Mouse (Mus musculus) CH12.LX (cell line): ENCODE results near the gene Mrps14. TPM values are rescaled to one million over a fixed set of nuclear protein-coding genes. Genes with fewer than 3 reads are reported as not detected.

Experiments used
- DNase-seq: peaks from one replicate; pipeline ENCODE4 v3.0.0-alpha.2; 2013; ENCODE audit errors: extremely low read depth
- H3K27ac ChIP-seq: 2 replicates; pipeline ENCODE4 v1.5.1; 2012; ENCODE audit warnings: low read depth, mild to moderate bottlenecking, control low read depth, moderate library complexity; ENCODE audit not compliant: insufficient read depth
- H3K27me3 ChIP-seq: replicated peaks from 2 replicates; pipeline ENCODE3; 2012; ENCODE audit warnings: inconsistent platforms
- H3K36me3 ChIP-seq, 2 experiments: replicated peaks in 1 of 2; 2 replicates each; pipeline versions ENCODE3 to v1.6.1; 2012; ENCODE audit warnings: inconsistent platforms in 1 of 2, low read length in 1 of 2, mild to moderate bottlenecking in 1 of 2, mixed read lengths in 1 of 2, moderate library complexity in 1 of 2; ENCODE audit not compliant: control insufficient read depth in 1 of 2, insufficient read depth in 1 of 2
- H3K4me1 ChIP-seq, 2 experiments: 2 replicates each; pipeline ENCODE4 v1.6.1; 2012; ENCODE audit warnings: inconsistent platforms in 1 of 2, moderate library complexity in 1 of 2; ENCODE audit not compliant: insufficient read depth in 2 of 2, control insufficient read depth in 1 of 2
- H3K4me2 ChIP-seq: 2 replicates; pipeline ENCODE4 v1.6.1; 2012; ENCODE audit warnings: low read depth, mild to moderate bottlenecking, control low read depth; ENCODE audit not compliant: poor library complexity, insufficient read depth, severe bottlenecking
- H3K4me3 ChIP-seq, 3 experiments: fragments of 150-350 bp in 1 of 3; sonication (generic) in 1 of 3; replicated peaks in 1 of 3; 2 replicates each; pipeline versions ENCODE3 to v1.5.1; 2011 to 2012; ENCODE audit warnings: low read depth in 2 of 3, low read length in 2 of 3, mild to moderate bottlenecking in 2 of 3, moderate library complexity in 2 of 3, control low read depth in 1 of 3, improper control_type of control experiment in 1 of 3, inconsistent platforms in 1 of 3, mixed read lengths in 1 of 3; ENCODE audit not compliant: poor library complexity in 1 of 3
- H3K79me2 ChIP-seq: replicated peaks from 2 replicates; pipeline ENCODE4 v1.6.1; 2012; ENCODE audit warnings: mild to moderate bottlenecking, moderate library complexity; ENCODE audit not compliant: control insufficient read depth, poor library complexity, insufficient read depth, severe bottlenecking; ENCODE audit errors: extremely low read depth
- H3K9ac ChIP-seq: 2 replicates; pipeline ENCODE4 v1.6.1; 2012; ENCODE audit warnings: low read depth, mild to moderate bottlenecking, control low read depth, moderate library complexity; ENCODE audit not compliant: insufficient read depth
- H3K9me3 ChIP-seq: replicated peaks from 2 replicates; pipeline ENCODE3; 2012; ENCODE audit warnings: low read length, inconsistent platforms, mixed read lengths
- BHLHE40 ChIP-seq: IDR thresholded peaks from 2 replicates; pipeline ENCODE4 v1.6.1; 2011; ENCODE audit warnings: mild to moderate bottlenecking, low read depth, low read length, improper control_type of control experiment
- CHD1 ChIP-seq: IDR thresholded peaks from 2 replicates; pipeline ENCODE4 v1.6.1; 2012; ENCODE audit warnings: low read depth, low read length, improper control_type of control experiment, inconsistent platforms
- CHD2 ChIP-seq: IDR thresholded peaks from 2 replicates; pipeline ENCODE4 v1.6.1; 2011; ENCODE audit warnings: low read length, improper control_type of control experiment
- CTCF ChIP-seq, 2 experiments: IDR thresholded peaks in 1 of 2; conservative IDR thresholded peaks in 1 of 2; 2 replicates each; pipeline ENCODE4 v1.5.1; 2011 to 2012; ENCODE audit warnings: low read depth in 2 of 2, low read length in 2 of 2, improper control_type of control experiment in 1 of 2, inconsistent platforms in 1 of 2, mild to moderate bottlenecking in 1 of 2, moderate library complexity in 1 of 2
- E2F4 ChIP-seq: IDR thresholded peaks from 2 replicates; pipeline ENCODE4 v1.6.1; 2011; ENCODE audit warnings: low read depth, low read length, improper control_type of control experiment; ENCODE audit not compliant: insufficient replicate concordance
- ELF1 ChIP-seq: IDR thresholded peaks from 2 replicates; pipeline ENCODE4 v1.6.1; 2014; ENCODE audit warnings: low read depth, mild to moderate bottlenecking, inconsistent platforms, low read length, improper control_type of control experiment
- EP300 ChIP-seq: IDR thresholded peaks from 2 replicates; pipeline ENCODE4 v1.6.1; 2011; ENCODE audit warnings: low read length, improper control_type of control experiment
- ETS1 ChIP-seq: conservative IDR thresholded peaks from 2 replicates; pipeline ENCODE4 v1.6.1; 2012; ENCODE audit warnings: low read depth, mild to moderate bottlenecking, inconsistent platforms, low read length, improper control_type of control experiment, moderate library complexity
- GABPA ChIP-seq: IDR thresholded peaks from 2 replicates; pipeline ENCODE4 v1.6.1; 2012; ENCODE audit warnings: low read depth, low read length, improper control_type of control experiment, inconsistent platforms; ENCODE audit not compliant: insufficient replicate concordance
- HCFC1 ChIP-seq: IDR thresholded peaks from 2 replicates; pipeline ENCODE4 v1.6.1; 2012; ENCODE audit warnings: low read depth, mild to moderate bottlenecking, inconsistent platforms, low read length, improper control_type of control experiment
- IRF4 ChIP-seq: IDR thresholded peaks from 2 replicates; pipeline ENCODE4 v1.6.1; 2014; ENCODE audit warnings: low read depth, mild to moderate bottlenecking, inconsistent platforms, low read length, improper control_type of control experiment
- JUN ChIP-seq: IDR thresholded peaks from 2 replicates; pipeline ENCODE4 v1.6.1; 2011; ENCODE audit warnings: low read depth, mild to moderate bottlenecking, low read length, improper control_type of control experiment, moderate library complexity; ENCODE audit not compliant: insufficient read depth
- JUND ChIP-seq: conservative IDR thresholded peaks from 2 replicates; pipeline ENCODE4 v1.6.1; 2011; ENCODE audit warnings: low read depth, low read length, improper control_type of control experiment
- KAT2A ChIP-seq: IDR thresholded peaks from 2 replicates; pipeline ENCODE4 v1.6.1; 2012; ENCODE audit warnings: low read length, improper control_type of control experiment, inconsistent platforms; ENCODE audit not compliant: insufficient replicate concordance
- MAFK ChIP-seq: IDR thresholded peaks from 2 replicates; pipeline ENCODE4 v1.6.1; 2011; ENCODE audit warnings: low read length, improper control_type of control experiment; ENCODE audit not compliant: insufficient replicate concordance
- MAX ChIP-seq: IDR thresholded peaks from 2 replicates; pipeline ENCODE4 v1.6.1; 2011; ENCODE audit warnings: low read length, improper control_type of control experiment
- MAZ ChIP-seq: IDR thresholded peaks from 2 replicates; pipeline ENCODE4 v1.6.1; 2012; ENCODE audit warnings: low read depth, mild to moderate bottlenecking, inconsistent platforms, low read length, improper control_type of control experiment, moderate library complexity
- MEF2A ChIP-seq: IDR thresholded peaks from 2 replicates; pipeline ENCODE4 v1.6.1; 2014; ENCODE audit warnings: low read depth, mild to moderate bottlenecking, inconsistent platforms, low read length, improper control_type of control experiment, borderline replicate concordance
- MXI1 ChIP-seq: IDR thresholded peaks from 2 replicates; pipeline ENCODE4 v1.6.1; 2011; ENCODE audit warnings: mild to moderate bottlenecking, low read depth, low read length, improper control_type of control experiment
- NELFE ChIP-seq: IDR thresholded peaks from 2 replicates; pipeline ENCODE4 v1.6.1; 2011; ENCODE audit warnings: low read depth, low read length, improper control_type of control experiment
- NRF1 ChIP-seq: IDR thresholded peaks from 2 replicates; pipeline ENCODE4 v1.6.1; 2014; ENCODE audit warnings: low read depth, mild to moderate bottlenecking, inconsistent platforms, low read length, improper control_type of control experiment, moderate library complexity
- PAX5 ChIP-seq: IDR thresholded peaks from 2 replicates; pipeline ENCODE4 v1.6.1; 2012; ENCODE audit warnings: low read length, inconsistent platforms, mixed read lengths
- POLR2AphosphoS2 ChIP-seq: IDR thresholded peaks from 2 replicates; pipeline ENCODE4 v1.6.1; 2011; ENCODE audit warnings: low read depth, low read length, improper control_type of control experiment
- RAD21 ChIP-seq: IDR thresholded peaks from 2 replicates; pipeline ENCODE4 v1.6.1; 2011; ENCODE audit warnings: low read depth, mild to moderate bottlenecking, low read length, improper control_type of control experiment, moderate library complexity
- RCOR1 ChIP-seq: conservative IDR thresholded peaks from 2 replicates; pipeline ENCODE4 v1.6.1; 2012; ENCODE audit warnings: low read depth, mild to moderate bottlenecking, inconsistent platforms, low read length, improper control_type of control experiment
- SIN3A ChIP-seq: IDR thresholded peaks from 2 replicates; pipeline ENCODE4 v1.6.1; 2012; ENCODE audit warnings: low read length, improper control_type of control experiment, inconsistent platforms
- TBP ChIP-seq: conservative IDR thresholded peaks from 2 replicates; pipeline ENCODE4 v1.6.1; 2011; ENCODE audit warnings: low read depth, low read length, improper control_type of control experiment
- TCF12 ChIP-seq: IDR thresholded peaks from 2 replicates; pipeline ENCODE4 v1.6.1; 2014; ENCODE audit warnings: low read depth, mild to moderate bottlenecking, inconsistent platforms, low read length, improper control_type of control experiment
- UBTF ChIP-seq: IDR thresholded peaks from 2 replicates; pipeline ENCODE4 v1.6.1; 2012; ENCODE audit warnings: low read depth, mild to moderate bottlenecking, inconsistent platforms, low read length, improper control_type of control experiment, moderate library complexity
- USF2 ChIP-seq: conservative IDR thresholded peaks from 2 replicates; pipeline ENCODE4 v1.6.1; 2011; ENCODE audit warnings: low read depth, low read length, improper control_type of control experiment
- ZC3H11A ChIP-seq: IDR thresholded peaks from 2 replicates; pipeline ENCODE4 v1.6.1; 2012; ENCODE audit warnings: low read depth, mild to moderate bottlenecking, inconsistent platforms, low read length, improper control_type of control experiment
- ZKSCAN1 ChIP-seq: IDR thresholded peaks from 2 replicates; pipeline ENCODE4 v1.6.1; 2012; ENCODE audit warnings: low read depth, inconsistent platforms, low read length, improper control_type of control experiment, borderline replicate concordance
- ZMIZ1 ChIP-seq: IDR thresholded peaks from 2 replicates; pipeline ENCODE4 v1.6.1; 2012; ENCODE audit warnings: low read depth, mild to moderate bottlenecking, inconsistent platforms, low read length, improper control_type of control experiment
- ZNF384 ChIP-seq: IDR thresholded peaks from 2 replicates; pipeline ENCODE4 v1.6.1; 2012; ENCODE audit warnings: low read depth, low read length, improper control_type of control experiment, inconsistent platforms
- dilution Hi-C: fragments of 300-500 bp; cut with MboI; formaldehyde crosslinking; loops from 2 replicates; pipeline ENCODE4 v1.14.3; 2020; ENCODE audit warnings: low sequenced_read_pairs; ENCODE audit not compliant: extremely low pct_unique_long_range_greater_than_20kb, extremely low pct_ligation_motif_present
- in situ Hi-C: fragments of 300-500 bp; cut with MboI; formaldehyde crosslinking; loops from 3 replicates; pipeline ENCODE4 v1.14.3; 2019; ENCODE audit warnings: low sequenced_read_pairs, low pct_ligation_motif_present, low pct_unique_long_range_greater_than_20kb, mixed read lengths
- polyA plus RNA-seq: library from polyadenylated mRNA; unstranded; fragments of >175 nt; gene quantifications from 2 replicates; pipeline ENCODE4 v1.2.1, GENCODE M21; 2012; ENCODE audit warnings: low read depth; ENCODE audit not compliant: insufficient read length
- total RNA-seq, 2 experiments: library from RNA; depleted of rRNA; stranded (reverse); fragments of 300-350 nt in 1 of 2; fragments of >200 nt in 1 of 2; gene quantifications; 2 replicates each; pipeline ENCODE4 v1.2.3; 2012 to 2014

Mrps14 gene
- total and polyA plus RNA-seq, 3 experiments, result 103 to 142 (median 106) TPM

DNA sequence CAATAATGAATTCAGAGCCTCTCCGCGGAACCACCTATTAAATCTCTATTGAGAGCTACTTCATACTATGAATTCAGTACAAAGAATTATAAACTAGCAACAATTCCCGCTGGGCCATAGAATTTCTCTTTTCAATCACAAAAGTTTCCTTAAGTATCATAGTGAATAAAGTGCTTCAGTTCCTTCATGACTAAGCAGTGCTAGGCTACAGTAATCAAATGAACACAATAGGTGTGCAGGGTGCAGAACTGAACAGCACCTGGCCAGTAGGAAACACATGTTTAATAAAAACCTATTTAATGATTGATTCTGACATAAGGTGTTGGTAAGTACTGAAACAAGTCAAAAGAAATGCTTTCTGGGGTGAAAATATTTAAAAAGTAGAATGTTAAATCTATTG is 37.1 kb downstream of the Mrps14 start:
- in situ Hi-C loops, result no loop called here
- dilution Hi-C loops, result no loop called here
- no peak for DNase-seq

DNA sequence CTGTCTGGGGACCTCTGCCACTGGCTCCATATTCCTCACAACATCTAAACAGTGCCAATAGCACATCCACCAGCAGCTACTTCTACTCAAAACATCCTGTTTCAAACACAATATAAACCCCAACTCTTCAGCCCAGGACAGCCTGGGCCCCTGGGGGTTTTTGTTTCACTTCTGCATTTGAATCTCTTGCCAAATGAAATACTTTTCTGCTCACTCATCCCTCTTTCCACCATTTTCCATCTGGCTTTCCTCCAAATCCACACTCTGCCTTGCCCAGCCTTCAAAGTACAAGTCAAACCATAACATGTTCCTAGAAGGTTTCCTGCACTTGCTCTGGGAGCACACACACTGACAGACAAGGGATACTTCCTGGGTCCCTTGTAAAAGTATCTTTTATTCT is 38.9 kb downstream of the Mrps14 start:
- Histone ChIP-seq H3K27ac (peak overlapping the region; percentile 95), H3K9me3 (no peaks in the 10 kb centered on the region), H3K4me1 (peaks cover 9 to 47% of the 10 kb centered on the region in 2 experiments; a peak in 3 of 4 replicates), H3K79me2 (peaks cover 5% of the 10 kb centered on the region; the same call in 1 of the 2 replicates), H3K27me3 (no peaks in the 10 kb centered on the region), H3K36me3 (peaks cover 24 to 44% of the 10 kb centered on the region in 2 experiments), H3K9ac (peak overlapping the region; percentile 23; the same call in 1 of the 2 replicates), H3K4me2 (peak overlapping the region; percentile 44; the same call in 1 of the 2 replicates), H3K4me3 (no peak overlapping the region)
- in situ Hi-C loops (no loop called here), dilution Hi-C loops (no loop called here)
- peak; percentile 82 for DNase-seq
- TF ChIP-seq ZC3H11A (no peak), MXI1 (no peak), RCOR1 (peak; percentile 51; the same call in 1 of the 2 replicates), CHD2 (no peak; the same call in none of the 2 replicates), CHD1 (no peak), JUND (0 out of 2 replicates have a peak, but pooled peaks have one; percentile 20), IRF4 (peak; percentile 98), ZKSCAN1 (no peak), ZNF384 (no peak), POLR2AphosphoS2 (no peak), MAFK (no peak; the same call in 1 of the 2 replicates), NELFE (no peak), MEF2A (peak; percentile 71; the same call in 1 of the 2 replicates), NRF1 (no peak), HCFC1 (no peak), ZMIZ1 (no peak), TBP (no peak), PAX5 (no peak), RAD21 (no peak), CTCF (conservative IDR thresholded peaks at IDR 0.05 in 1 of 2, IDR thresholded peaks at IDR 0.05 in 1 of 2; ENCODE audit: low read depth in 2 of 2, low read length in 2 of 2) (no peak), JUN (peak; percentile 4; the same call in 1 of the 2 replicates), UBTF (no peak), MAZ (no peak), ELF1 (no peak), MAX (no peak), TCF12 (peak; percentile 60; the same call in 1 of the 2 replicates), USF2 (no peak), BHLHE40 (peak; percentile 42)

More for the DNA sequence above, 37.1 kb downstream of the Mrps14 start:
- TF ChIP-seq E2F4 (no peak), PAX5 (no peak), POLR2AphosphoS2 (no peak), ETS1 (no peak), MXI1 (no peak), GABPA (no peak), EP300 (no peak), ELF1 (no peak), RCOR1 (no peak), UBTF (no peak), CHD2 (no peak), KAT2A (no peak), TCF12 (no peak), SIN3A (no peak), IRF4 (no peak)
- TF ChIP-seq, all 38 proteins: peak for 0
- H3K9me3 ChIP-seq, result no peaks in the 10 kb centered on the region
- no peak overlapping the region for H3K4me3 ChIP-seq
- H3K27me3 ChIP-seq, result no peaks in the 10 kb centered on the region
- H3K27ac ChIP-seq, result no peak overlapping the region
- H3K36me3 ChIP-seq, result peaks cover 27 to 46% of the 10 kb centered on the region in 2 experiments
- no peaks in the 10 kb centered on the region for H3K79me2 ChIP-seq
- peaks cover 6 to 29% of the 10 kb centered on the region in 2 experiments; a peak in 3 of 4 replicates for H3K4me1 ChIP-seq
- H3K9ac ChIP-seq, result no peak overlapping the region
- no peak overlapping the region for H3K4me2 ChIP-seq
